Mouse (Mus musculus): ENCODE results near the gene Chmp4b. TPM values are rescaled to one million over a fixed set of nuclear protein-coding genes. Genes with fewer than 3 reads are reported as not detected.

The Chmp4b gene
- polyA plus RNA-seq, 1 experiment from 2014 or later = 13.3 TPM

DNA sequence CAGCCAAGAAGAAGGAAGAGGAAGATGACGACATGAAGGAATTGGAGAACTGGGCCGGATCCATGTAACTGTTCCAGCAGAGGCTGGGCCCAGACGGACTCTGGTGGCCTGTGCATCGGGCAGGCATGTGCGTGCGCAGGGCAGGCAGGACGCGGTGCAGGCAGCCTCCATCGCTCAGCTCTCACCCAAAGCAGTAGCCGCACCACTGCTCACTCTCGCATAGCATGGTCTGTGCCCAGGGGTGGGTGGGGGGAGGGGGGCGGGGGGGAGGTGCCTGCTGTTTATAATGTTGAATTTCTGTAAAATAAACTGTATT, 42.4 kb downstream of the Chmp4b start:
- H3K27ac ChIP-seq (ENCODE audit: low read depth, low read length) = no peak overlapping the region
- DNase-seq (ENCODE audit: low spot score) (no peak), ATAC-seq (replicated peaks; ENCODE audit: low FRiP score) (no peak)
- no peak overlapping the region for H3K4me3 ChIP-seq (ENCODE audit: low read depth, low read length)
- no peak overlapping the region for H3K9ac ChIP-seq (ENCODE audit: low read length)
- H3K4me2 ChIP-seq (ENCODE audit: low read depth, low read length, severe bottlenecking) = no peak overlapping the region
- WGBS = 94% methylated on average over 11 of the region's 12 CpGs
- no peaks in the 10 kb centered on the region for H3K9me3 ChIP-seq (ENCODE audit: control insufficient read depth, low read length)
- H3K4me1 ChIP-seq (replicated peaks; ENCODE audit: control insufficient read depth, insufficient read depth, low read length) = no peaks in the 10 kb centered on the region
- no peaks in the 10 kb centered on the region for H3K27me3 ChIP-seq (ENCODE audit: control insufficient read depth, insufficient read depth, low read length)
- H3K36me3 ChIP-seq (ENCODE audit: control insufficient read depth, insufficient read depth, low read length) = no peaks in the 10 kb centered on the region; the same call in 1 of the 2 replicates

DNA sequence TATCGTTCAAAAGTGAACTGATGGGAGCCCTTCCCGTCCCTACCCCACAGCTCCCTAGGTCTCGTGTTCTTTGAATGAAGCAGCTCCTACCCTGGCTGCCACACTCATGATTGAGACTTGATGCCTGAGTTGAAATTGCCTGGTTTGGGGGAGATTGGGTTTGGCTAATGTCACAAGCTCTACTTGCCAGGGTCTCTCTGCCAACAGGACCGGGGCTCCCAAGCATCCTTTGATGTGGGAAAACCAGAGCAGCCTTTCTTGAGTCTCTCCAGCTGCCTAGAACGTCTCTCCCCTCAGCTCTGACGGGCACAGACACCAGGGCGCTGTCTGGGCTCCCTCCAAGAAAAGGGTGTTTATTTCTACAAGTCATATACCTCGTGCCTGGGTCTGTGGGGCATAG, 44.2 kb downstream of the Chmp4b start:
- no peak overlapping the region for H3K27ac ChIP-seq (ENCODE audit: low read depth, low read length)
- ATAC-seq (replicated peaks; ENCODE audit: low FRiP score) (no peak), DNase-seq (ENCODE audit: low spot score) (no peak)
- no peak overlapping the region for H3K4me2 ChIP-seq (ENCODE audit: low read depth, low read length, severe bottlenecking)
- 88% methylated on average over 8 of the region's 8 CpGs for WGBS
- no peaks in the 10 kb centered on the region for H3K9me3 ChIP-seq (ENCODE audit: control insufficient read depth, low read length)
- H3K4me3 ChIP-seq (ENCODE audit: low read depth, low read length) = no peak overlapping the region
- H3K9ac ChIP-seq (ENCODE audit: low read length) = no peak overlapping the region
- H3K4me1 ChIP-seq (replicated peaks; ENCODE audit: control insufficient read depth, insufficient read depth, low read length) = no peaks in the 10 kb centered on the region
- H3K36me3 ChIP-seq (ENCODE audit: control insufficient read depth, insufficient read depth, low read length) = no peaks in the 10 kb centered on the region; the same call in 1 of the 2 replicates
- no peaks in the 10 kb centered on the region for H3K27me3 ChIP-seq (ENCODE audit: control insufficient read depth, insufficient read depth, low read length)

DNA sequence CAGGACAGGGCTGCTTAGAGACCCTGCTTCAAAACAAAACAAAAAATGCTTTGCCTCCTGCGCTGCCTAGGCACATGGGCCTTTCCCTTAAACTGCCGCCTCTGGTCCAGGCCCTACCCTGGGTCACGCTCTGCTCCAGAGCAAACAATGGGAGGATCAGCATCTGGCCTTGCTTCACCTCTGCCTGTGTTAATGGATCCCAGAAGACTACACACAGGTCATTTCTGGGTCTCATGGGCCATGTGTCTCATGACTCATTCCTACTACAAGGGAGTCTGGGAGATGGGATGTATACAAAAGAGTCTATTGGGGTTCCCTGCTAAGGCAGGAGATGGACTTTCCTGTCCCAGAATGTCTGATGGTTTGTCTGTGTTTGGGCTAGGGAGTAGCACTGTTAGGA, 45.2 kb downstream of the Chmp4b start:
- no peak overlapping the region for H3K4me3 ChIP-seq (ENCODE audit: low read depth, low read length)
- no peak overlapping the region for H3K9ac ChIP-seq (ENCODE audit: low read length)
- DNase-seq (ENCODE audit: low spot score) = no peak
- WGBS = 81% methylated on average over 3 of the region's 3 CpGs
- no peaks in the 10 kb centered on the region for H3K9me3 ChIP-seq (ENCODE audit: control insufficient read depth, low read length)
- H3K36me3 ChIP-seq (ENCODE audit: control insufficient read depth, insufficient read depth, low read length) = no peaks in the 10 kb centered on the region
- no peak overlapping the region for H3K27ac ChIP-seq (ENCODE audit: low read depth, low read length)
- ATAC-seq (replicated peaks; ENCODE audit: low FRiP score) = no peak
- no peaks in the 10 kb centered on the region for H3K4me1 ChIP-seq (replicated peaks; ENCODE audit: control insufficient read depth, insufficient read depth, low read length)
- no peak overlapping the region for H3K4me2 ChIP-seq (ENCODE audit: low read depth, low read length, severe bottlenecking)
- H3K27me3 ChIP-seq (ENCODE audit: control insufficient read depth, insufficient read depth, low read length) = no peaks in the 10 kb centered on the region

DNA sequence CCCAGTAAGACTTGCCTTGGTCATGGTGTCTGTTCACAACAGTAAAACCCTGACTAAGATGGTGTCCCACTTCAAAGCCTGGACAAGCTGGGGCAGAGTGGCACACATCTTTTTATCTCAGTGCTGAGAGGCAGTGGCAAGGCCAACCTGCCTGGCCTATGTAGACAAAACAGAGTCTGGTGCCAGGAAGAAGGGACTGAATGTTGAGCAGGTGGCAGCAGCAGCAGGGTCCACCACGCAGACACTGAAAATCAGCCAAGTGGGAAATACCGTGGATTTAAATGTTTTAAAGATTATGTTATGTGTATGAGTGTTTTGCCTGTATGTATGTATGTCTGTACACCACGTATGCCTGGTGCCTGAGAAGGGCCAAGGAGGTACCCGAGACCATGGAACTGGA, 47.9 kb downstream of the Chmp4b start:
- Histone ChIP-seq H3K4me1 (replicated peaks; ENCODE audit: control insufficient read depth, insufficient read depth, low read length) (no peaks in the 10 kb centered on the region; the same call in 1 of the 2 replicates), H3K4me3 (ENCODE audit: low read depth, low read length) (no peak overlapping the region), H3K36me3 (ENCODE audit: control insufficient read depth, insufficient read depth, low read length) (no peaks in the 10 kb centered on the region), H3K27ac (ENCODE audit: low read depth, low read length) (no peak overlapping the region), H3K27me3 (ENCODE audit: control insufficient read depth, insufficient read depth, low read length) (no peaks in the 10 kb centered on the region), H3K9ac (ENCODE audit: low read length) (no peak overlapping the region), H3K4me2 (ENCODE audit: low read depth, low read length, severe bottlenecking) (no peak overlapping the region), H3K9me3 (ENCODE audit: control insufficient read depth, low read length) (no peaks in the 10 kb centered on the region)
- ATAC-seq (replicated peaks; ENCODE audit: low FRiP score) (no peak), DNase-seq (ENCODE audit: low spot score) (no peak)
- 93% methylated on average over 4 of the region's 4 CpGs for WGBS

DNA sequence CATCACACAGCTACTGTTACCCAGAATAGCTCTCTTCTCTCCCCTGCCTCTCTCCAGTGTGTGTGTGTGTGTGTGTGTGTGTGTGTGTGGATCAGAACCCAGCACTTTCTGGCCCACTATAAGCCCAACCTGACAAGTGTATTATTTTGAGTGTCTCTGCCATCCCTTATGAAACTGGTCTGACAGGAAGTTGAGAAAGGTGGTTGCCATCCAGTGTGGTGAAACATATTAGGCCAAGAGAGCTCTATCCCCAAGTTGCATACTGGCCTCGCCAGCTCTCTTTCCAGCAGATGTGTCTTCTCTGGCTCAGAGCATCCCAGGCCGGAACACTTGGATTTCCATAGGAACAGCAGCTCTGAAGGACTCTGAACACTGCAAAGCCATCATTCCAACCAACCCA, 48.7 kb downstream of the Chmp4b start:
- Histone ChIP-seq H3K27ac (ENCODE audit: low read depth, low read length) (no peak overlapping the region), H3K4me1 (replicated peaks; ENCODE audit: control insufficient read depth, insufficient read depth, low read length) (no peaks in the 10 kb centered on the region; the same call in 1 of the 2 replicates), H3K4me2 (ENCODE audit: low read depth, low read length, severe bottlenecking) (no peak overlapping the region), H3K4me3 (ENCODE audit: low read depth, low read length) (no peak overlapping the region), H3K9me3 (ENCODE audit: control insufficient read depth, low read length) (no peaks in the 10 kb centered on the region), H3K27me3 (ENCODE audit: control insufficient read depth, insufficient read depth, low read length) (no peaks in the 10 kb centered on the region), H3K9ac (ENCODE audit: low read length) (no peak overlapping the region), H3K36me3 (ENCODE audit: control insufficient read depth, insufficient read depth, low read length) (no peaks in the 10 kb centered on the region)
- DNase-seq (ENCODE audit: low spot score) (no peak), ATAC-seq (replicated peaks; ENCODE audit: low FRiP score) (no peak)
- 78% methylated on average over 2 of the region's 2 CpGs for WGBS

DNA sequence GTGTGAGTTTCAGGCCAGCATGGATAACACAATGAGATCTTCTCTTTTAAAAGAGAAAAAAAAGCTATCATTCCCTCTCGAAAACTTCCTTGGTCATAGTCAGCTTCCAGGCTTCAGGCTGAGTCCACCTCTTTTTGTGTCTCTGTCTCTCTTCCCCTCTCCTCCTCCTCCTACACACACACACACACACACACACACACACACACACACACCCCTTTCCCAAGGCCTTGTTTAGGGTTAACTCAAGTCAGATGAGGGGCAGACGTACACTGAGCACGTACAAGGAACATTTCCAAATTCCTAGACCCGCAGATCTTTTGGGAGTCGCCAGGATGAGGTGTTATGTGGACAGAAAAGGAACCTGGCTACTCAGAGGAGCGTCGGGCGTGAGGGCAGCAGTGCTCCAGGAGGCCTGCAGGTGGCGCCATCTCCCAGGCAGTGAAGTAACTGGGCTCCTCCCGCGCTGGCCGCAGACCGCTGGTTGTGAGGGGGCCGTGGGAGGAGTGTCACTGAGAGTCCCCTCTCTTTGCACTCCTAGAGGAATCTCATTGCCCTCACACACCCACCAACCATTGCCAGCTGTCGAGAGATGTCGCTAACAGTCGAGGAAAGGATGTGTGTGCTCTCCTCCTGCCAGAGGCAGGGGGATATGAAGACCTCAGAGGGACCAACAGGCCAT, 51.3 kb downstream of the Chmp4b start:
- 4% methylated on average over 17 of the region's 17 CpGs for WGBS
- Histone ChIP-seq H3K4me3 (ENCODE audit: low read depth, low read length) (no peak overlapping the region), H3K27me3 (ENCODE audit: control insufficient read depth, insufficient read depth, low read length) (no peaks in the 10 kb centered on the region), H3K36me3 (ENCODE audit: control insufficient read depth, insufficient read depth, low read length) (no peaks in the 10 kb centered on the region), H3K4me1 (replicated peaks; ENCODE audit: control insufficient read depth, insufficient read depth, low read length) (no peaks in the 10 kb centered on the region; the same call in 1 of the 2 replicates), H3K4me2 (ENCODE audit: low read depth, low read length, severe bottlenecking) (peak overlapping the region; percentile 34; the same call in 1 of the 2 replicates), H3K9ac (ENCODE audit: low read length) (no peak overlapping the region), H3K9me3 (ENCODE audit: control insufficient read depth, low read length) (no peaks in the 10 kb centered on the region), H3K27ac (ENCODE audit: low read depth, low read length) (no peak overlapping the region)
- DNase-seq (ENCODE audit: low spot score) (peak; percentile 92), ATAC-seq (replicated peaks; ENCODE audit: low FRiP score) (peak; percentile 72)

DNA sequence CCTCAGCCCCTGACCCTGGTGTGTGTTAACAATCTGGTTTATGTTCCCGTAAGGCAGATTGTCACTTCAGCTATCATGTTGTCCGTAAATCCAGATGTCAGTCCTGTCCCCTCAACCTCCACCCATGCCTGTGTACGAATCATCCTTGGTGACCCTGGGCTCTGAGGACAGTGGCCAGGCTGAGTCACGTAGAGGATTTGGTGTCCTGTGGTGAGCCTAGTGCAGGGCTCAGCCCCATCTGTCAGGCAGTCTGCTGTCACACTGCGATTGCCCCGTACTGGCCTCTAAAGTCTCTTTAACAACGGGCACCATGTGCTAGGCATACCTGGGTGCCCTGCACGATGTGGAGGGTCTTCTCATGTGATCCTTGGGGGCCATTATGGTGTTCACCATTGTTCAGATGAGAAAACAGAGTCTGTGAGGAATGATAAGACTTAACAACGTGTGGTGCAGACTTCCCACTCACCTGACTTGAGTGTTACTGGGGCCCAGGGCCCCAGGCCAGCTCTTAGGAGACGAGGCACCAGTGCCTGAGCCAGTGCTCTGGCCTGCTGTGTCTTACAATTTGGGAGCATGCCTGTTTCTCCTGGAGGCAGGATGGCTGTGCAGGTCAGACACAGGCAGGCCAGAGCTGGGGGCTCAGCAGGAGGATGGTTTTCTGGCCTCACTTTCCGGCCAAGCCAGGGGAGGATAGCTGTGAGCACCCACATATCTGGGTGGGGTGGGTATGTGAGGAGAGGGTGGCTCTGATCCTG, 55.2 kb downstream of the Chmp4b start:
- no peaks in the 10 kb centered on the region; the same call in 1 of the 2 replicates for H3K4me1 ChIP-seq (replicated peaks; ENCODE audit: control insufficient read depth, insufficient read depth, low read length)
- ATAC-seq (replicated peaks; ENCODE audit: low FRiP score) (no peak), DNase-seq (ENCODE audit: low spot score) (no peak)
- no peak overlapping the region for H3K27ac ChIP-seq (ENCODE audit: low read depth, low read length)
- WGBS = 65% methylated on average over 11 of the region's 11 CpGs
- no peak overlapping the region for H3K4me3 ChIP-seq (ENCODE audit: low read depth, low read length)
- no peaks in the 10 kb centered on the region for H3K27me3 ChIP-seq (ENCODE audit: control insufficient read depth, insufficient read depth, low read length)
- H3K9ac ChIP-seq (ENCODE audit: low read length) = no peak overlapping the region
- no peaks in the 10 kb centered on the region for H3K36me3 ChIP-seq (ENCODE audit: control insufficient read depth, insufficient read depth, low read length)
- H3K9me3 ChIP-seq (ENCODE audit: control insufficient read depth, low read length) = no peaks in the 10 kb centered on the region
- no peak overlapping the region for H3K4me2 ChIP-seq (ENCODE audit: low read depth, low read length, severe bottlenecking)

DNA sequence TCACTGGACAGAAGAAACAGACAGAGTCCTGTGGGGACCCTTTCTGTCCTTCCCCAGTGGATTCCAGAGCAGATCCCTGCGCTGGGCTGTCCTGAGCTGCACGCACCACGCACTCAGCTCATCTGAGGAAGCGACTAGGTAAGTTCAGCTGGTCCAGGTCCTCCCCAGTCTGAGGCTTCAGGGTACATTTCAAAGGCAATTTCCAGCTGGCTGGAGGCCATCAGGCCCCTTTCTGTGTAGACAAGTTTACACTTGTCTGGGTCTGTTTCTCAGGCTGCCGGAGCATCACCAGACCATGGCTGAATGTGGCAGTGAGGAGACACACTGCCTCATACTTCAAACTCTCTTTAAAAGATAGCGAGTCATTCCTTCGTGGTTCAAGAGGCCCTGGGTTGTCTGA, 55.8 kb downstream of the Chmp4b start:
- ATAC-seq (replicated peaks; ENCODE audit: low FRiP score) = no peak
- no peak overlapping the region for H3K9ac ChIP-seq (ENCODE audit: low read length)
- H3K27ac ChIP-seq (ENCODE audit: low read depth, low read length) = no peak overlapping the region
- DNase-seq (ENCODE audit: low spot score) = no peak
- 87% methylated on average over 7 of the region's 7 CpGs for WGBS
- H3K36me3 ChIP-seq (ENCODE audit: control insufficient read depth, insufficient read depth, low read length) = no peaks in the 10 kb centered on the region
- H3K4me1 ChIP-seq (replicated peaks; ENCODE audit: control insufficient read depth, insufficient read depth, low read length) = no peaks in the 10 kb centered on the region; the same call in 1 of the 2 replicates
- no peaks in the 10 kb centered on the region for H3K9me3 ChIP-seq (ENCODE audit: control insufficient read depth, low read length)
- H3K4me2 ChIP-seq (ENCODE audit: low read depth, low read length, severe bottlenecking) = no peak overlapping the region
- no peaks in the 10 kb centered on the region for H3K27me3 ChIP-seq (ENCODE audit: control insufficient read depth, insufficient read depth, low read length)
- no peak overlapping the region for H3K4me3 ChIP-seq (ENCODE audit: low read depth, low read length)
